Mouse (Mus musculus) thymus, adult 2 months (tissue): ENCODE results near the gene Suds3.

Source experiments
- CTCF ChIP-seq: fragments of 200-500 bp; IDR thresholded peaks from 2 replicates; pipeline ENCODE4 v1.5.1; 2012; ENCODE audit warnings: mild to moderate bottlenecking, control low read depth, low read length, moderate library complexity, borderline replicate concordance; ENCODE audit not compliant: control insufficient read depth, poor library complexity, insufficient read depth; ENCODE audit errors: extremely low read depth
- POLR2A ChIP-seq: fragments of 200-500 bp; IDR thresholded peaks from 2 replicates; pipeline ENCODE4 v1.6.1; 2012; ENCODE audit warnings: mild to moderate bottlenecking, low read length, control low read depth, moderate library complexity; ENCODE audit not compliant: control insufficient read depth, poor library complexity, insufficient read depth; ENCODE audit errors: extremely low read depth

DNA sequence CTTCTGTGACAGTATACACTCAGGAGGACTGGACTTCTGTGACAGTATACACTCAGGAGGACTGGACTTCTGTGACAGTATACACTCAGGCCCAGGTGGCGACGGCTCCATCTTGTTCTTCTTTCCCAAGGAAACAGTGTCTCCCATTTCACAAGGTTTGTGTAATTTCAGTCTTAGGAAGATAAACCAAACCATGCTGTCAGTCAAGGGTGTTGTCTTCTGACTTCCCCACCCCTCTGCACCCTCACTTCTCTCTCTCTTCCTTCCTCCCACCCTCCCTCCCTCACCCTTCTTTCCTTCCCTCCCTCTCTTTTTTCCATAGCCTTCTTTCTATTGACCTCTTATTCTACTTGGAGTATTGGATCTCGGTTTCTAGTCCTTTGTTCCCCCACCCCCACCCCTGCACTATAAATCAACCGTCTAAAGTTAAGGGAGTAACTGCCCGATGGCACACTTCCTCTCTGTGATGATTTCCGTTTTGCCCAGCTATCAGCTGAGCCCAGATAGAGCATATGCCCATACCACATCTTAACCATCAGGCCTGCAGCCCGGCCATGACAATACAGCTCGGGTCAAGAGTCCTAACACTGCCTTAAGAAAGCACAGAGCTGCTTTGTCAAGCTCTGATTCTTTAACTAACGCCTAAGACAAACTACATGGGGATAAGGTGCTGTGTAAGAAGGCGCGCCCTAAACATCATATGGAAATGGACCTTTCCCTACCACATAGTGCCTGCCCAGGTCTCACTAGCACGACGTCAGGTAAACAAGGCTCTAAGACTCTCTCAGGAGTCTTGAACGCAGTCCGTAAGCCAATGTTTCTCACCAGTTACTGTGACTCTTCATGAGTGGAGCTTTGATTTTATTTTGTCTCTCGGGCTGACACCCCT is 33.4 kb upstream of the Suds3 start:
- TF ChIP-seq POLR2A (no peak), CTCF (no peak)
